In the genomic region with DNA sequence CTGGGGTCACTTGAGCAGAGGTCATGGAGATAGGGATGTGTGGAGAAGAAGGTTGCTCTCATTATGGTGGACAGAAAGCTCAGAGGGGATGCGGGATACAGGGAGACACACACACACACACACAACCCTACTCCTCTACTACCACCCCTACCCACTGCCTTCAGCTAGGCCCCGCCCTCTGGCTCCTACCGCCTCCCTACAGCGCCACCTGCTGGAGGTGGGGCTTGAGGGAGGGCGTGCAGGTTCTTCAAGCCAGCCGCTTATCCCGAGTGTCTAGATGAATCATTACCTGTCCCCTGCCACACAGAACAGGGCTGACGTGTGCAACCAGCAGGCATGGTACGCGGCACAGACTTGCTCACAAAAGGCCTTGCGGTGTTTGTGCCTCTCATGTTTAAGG, we compare ENCODE assay signal across 8 mouse cellular contexts. TPM values are rescaled to one million over a fixed set of nuclear protein-coding genes. Genes with fewer than 3 reads are reported as not detected.
DNase-seq lines count a peak whose midpoint lies in the region; ATAC-seq lines count a peak whose summit lies in the region.

No protein-coding gene starts in this region.

- no peak overlapping the region for H3K4me2 ChIP-seq in kidney, embryonic 16.5 days (replicated peaks; ENCODE audit: low read depth, low read length)
- H3K4me2 ChIP-seq in liver, embryonic 16.5 days (ENCODE audit: low read depth, low read length) = no peak overlapping the region

- H3K27ac ChIP-seq in kidney, embryonic 16.5 days (ENCODE audit: low read length) = no peak overlapping the region
- no peak overlapping the region for H3K27ac ChIP-seq in liver, embryonic 16.5 days (ENCODE audit: low read length)

- no peaks in the 10 kb centered on the region for H3K9me3 ChIP-seq in kidney, embryonic 16.5 days (ENCODE audit: low read length)
- no peaks in the 10 kb centered on the region for H3K9me3 ChIP-seq in liver, embryonic 16.5 days (replicated peaks; ENCODE audit: control insufficient read depth, low read length)

- H3K36me3 ChIP-seq in kidney, embryonic 16.5 days (ENCODE audit: insufficient read depth, low read length) = no peaks in the 10 kb centered on the region
- H3K36me3 ChIP-seq in liver, embryonic 16.5 days (ENCODE audit: control insufficient read depth, insufficient read depth) = no peaks in the 10 kb centered on the region

- peaks cover 8% of the 10 kb centered on the region for H3K4me1 ChIP-seq in kidney, embryonic 16.5 days (ENCODE audit: insufficient read depth, low read length)
- no peaks in the 10 kb centered on the region for H3K4me1 ChIP-seq in liver, embryonic 16.5 days (ENCODE audit: control insufficient read depth, low read depth, low read length)

- peak; percentile 90 for DNase-seq in 416B (ENCODE audit: low read depth)
- peak; percentile 88 for DNase-seq in NIH3T3 (ENCODE audit: low read depth)
- peak; percentile 89 to 92 for DNase-seq in cerebellum, postnatal 10 days
- peak; percentile 89 for DNase-seq in gastrocnemius, postnatal 10 days
- peak; percentile 82 for DNase-seq in ovary, postnatal 36 days (ENCODE audit: low spot score)
- DNase-seq in thymus, postnatal 14 days = peak; percentile 89

- ATAC-seq in kidney, embryonic 16.5 days (ENCODE audit: low FRiP score, low TSS enrichment) = peak; percentile 23; the same call in 1 of the 2 replicates
- ATAC-seq in liver, embryonic 16.5 days (ENCODE audit: low read depth) = peak; percentile 21; the same call in 1 of the 2 replicates

- WGBS in kidney, embryonic 16.5 days = 44% methylated on average over 11 of the region's 11 CpGs
- WGBS in liver, embryonic 16.5 days (ENCODE audit: insufficient replicate concordance) = 31% methylated on average over 11 of the region's 11 CpGs

- no peaks in the 10 kb centered on the region for H3K27me3 ChIP-seq in kidney, embryonic 16.5 days (ENCODE audit: insufficient read depth, low read length)
- H3K27me3 ChIP-seq in liver, embryonic 16.5 days (ENCODE audit: control insufficient read depth, insufficient read depth, low read depth, low read length) = no peaks in the 10 kb centered on the region

- no peak overlapping the region for H3K9ac ChIP-seq in kidney, embryonic 16.5 days (replicated peaks; ENCODE audit: low read length)
- no peak overlapping the region for H3K9ac ChIP-seq in liver, embryonic 16.5 days (ENCODE audit: low read depth, low read length)

- no peak overlapping the region for H3K4me3 ChIP-seq in kidney, embryonic 16.5 days (ENCODE audit: low read length)
- no peak overlapping the region for H3K4me3 ChIP-seq in liver, embryonic 16.5 days (ENCODE audit: low read depth, low read length)

RNA-seq across cellular contexts. Expression of a gene that starts 10.6 kb away (rescaled TPM):
- total RNA-seq in gastrocnemius, postnatal 10 days (2021) = 100 to 1,000 TPM; 116 to 123 TPM
- 25.9 and 27.5 TPM in 2 replicates for polyA plus RNA-seq in kidney, embryonic 16.5 days (2015; fragmentation: Nextera tagmentation; extraction: Ambion mirVana)
- polyA plus RNA-seq in liver, embryonic 16.5 days (2015; fragmentation: Nextera tagmentation; extraction: Ambion mirVana) = 3.4 and 4.2 TPM in 2 replicates
